Mouse (Mus musculus) frontal cortex, postnatal 36 days (tissue): ENCODE measurements around the gene Olfm2.

Experiments used
- DNase-seq, 2 experiments: peaks; one replicate each; pipeline ENCODE4 v3.0.0; 2022; ENCODE audit warnings: low spot score in 2 of 2

The Olfm2 gene

DNA sequence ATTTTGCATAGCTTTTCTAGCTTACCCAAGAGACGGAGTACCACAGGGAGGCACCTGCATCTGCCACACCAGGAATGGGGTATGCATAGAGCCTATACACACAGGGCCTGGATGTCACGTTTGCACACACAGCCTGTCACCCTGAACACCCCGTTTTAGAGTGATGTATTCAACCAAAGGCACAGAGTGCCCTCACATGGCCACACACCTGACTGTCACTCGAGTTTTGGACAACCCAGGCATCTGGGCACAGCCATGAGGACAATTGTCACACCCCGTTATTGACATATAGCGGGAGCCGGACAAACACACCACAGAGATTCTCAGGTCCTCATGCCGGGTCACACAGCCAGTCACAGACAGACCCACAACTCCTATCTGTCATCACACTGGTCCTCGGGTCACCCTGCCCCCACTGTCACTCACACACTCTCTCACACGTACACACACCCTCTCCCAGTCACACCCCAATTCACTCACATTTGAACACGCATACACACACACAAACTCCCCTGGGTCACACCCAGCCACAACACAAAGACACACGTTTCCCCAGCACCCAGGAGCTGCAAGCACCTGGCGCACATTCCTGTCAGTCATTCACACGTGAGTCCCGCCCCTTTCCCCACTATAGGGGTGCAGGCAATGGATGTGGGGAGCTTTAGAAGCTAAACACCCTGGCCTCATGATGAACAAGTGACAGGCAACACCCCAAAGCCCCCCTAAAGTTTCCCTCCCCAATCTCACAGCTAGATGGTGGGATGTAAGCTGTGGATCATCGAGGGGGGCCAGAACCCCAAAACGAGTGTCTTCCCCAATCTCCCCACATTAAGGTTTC lies 801 bp downstream of the Olfm2 start:
- no peak for DNase-seq

DNA sequence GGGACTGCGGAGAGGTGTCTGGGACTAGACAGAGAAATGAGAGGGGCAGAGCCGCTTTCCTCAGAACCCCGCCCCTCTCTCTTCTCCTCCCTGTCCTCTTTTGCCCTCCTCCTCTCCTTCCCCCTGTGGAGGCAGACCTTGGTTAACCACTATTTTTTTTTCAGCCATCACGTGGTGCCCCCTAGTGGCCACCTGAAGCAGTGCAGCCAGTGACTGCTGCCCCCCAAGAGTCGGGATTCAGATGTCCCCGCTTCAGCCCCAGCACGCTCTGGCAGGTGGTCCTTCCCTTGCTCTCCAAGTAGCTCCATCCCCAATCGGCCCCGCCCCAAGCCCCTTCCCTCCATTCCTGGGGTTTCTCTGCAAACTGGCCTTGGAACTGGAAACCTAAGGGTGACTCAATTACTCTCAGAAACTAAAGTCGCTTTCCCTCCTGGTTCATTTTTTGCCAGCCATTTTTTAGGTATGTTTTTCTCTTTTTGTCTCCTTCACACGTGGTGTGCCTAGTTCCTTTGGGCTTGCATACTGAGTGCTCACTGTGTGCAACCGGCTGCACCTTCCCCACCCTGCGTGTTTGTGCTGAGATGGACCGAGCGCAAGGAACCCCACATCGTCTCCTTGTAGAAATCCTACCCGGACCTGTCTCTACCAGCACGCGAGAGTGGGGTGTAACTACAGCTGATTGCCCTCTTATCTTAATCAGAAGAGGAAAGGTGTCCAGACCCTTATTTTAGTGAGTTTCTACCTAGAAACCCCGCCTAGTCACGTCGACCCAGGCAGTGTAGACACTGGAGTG lies 2.0 kb downstream of the Olfm2 start:
- DNase-seq = peak in 1 of 2 experiments; percentile 52

DNA sequence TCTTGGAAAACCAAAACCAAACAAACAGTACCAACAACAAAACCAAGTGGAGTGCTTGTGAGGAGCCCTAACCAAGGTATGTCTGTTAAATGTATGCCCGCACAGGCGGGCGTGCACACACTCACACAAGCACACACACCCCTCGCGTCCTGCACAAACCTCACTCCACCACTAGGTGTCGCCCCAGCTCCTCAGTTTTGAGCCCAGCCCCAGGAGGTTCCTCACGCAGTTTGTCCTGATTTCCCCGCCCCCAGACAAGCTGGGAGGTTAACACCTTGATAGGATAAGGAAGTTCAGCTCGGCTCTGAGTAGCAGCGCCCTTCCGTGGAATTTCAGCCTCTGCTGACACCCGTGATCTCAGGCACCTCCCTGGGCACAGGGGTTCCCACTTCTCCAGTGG lies 5.7 kb downstream of the Olfm2 start:
- DNase-seq = peak; percentile 81 to 87

DNA sequence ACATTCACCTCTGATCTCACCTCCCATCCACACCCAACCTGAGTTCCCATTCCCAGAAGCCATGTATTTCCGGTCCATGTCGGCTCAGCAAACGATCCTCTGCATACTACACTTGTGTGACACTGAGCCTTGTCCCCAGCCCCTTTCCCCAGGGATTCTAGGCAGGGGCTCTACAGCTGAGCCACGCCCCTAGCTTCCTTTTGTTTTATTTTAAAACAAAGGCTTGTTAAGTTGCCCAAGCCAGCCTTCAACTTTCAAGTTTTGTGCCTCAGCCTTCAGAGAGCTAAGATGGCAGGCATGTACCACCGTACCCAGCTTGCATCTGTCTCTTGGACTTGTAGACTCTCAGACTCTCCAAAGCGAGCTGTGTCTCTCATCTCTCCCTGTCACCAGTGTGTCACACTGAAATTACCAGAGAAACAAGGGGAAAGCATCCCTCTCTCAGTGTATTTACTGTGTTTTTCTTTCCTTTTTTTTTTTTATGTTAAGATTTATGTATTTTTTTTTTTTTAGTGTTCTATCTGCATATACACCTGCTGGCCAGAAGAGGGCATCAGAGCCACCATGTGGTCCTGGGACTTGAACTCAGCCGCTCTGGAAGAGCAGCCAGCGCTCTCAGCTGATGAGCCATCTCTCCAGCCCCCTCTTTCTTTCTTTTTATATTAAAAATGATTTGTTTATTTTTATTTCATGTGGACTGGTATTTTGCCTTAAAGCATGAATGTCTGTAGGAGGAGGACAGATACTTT lies 7.7 kb downstream of the Olfm2 start:
- DNase-seq = no peak

DNA sequence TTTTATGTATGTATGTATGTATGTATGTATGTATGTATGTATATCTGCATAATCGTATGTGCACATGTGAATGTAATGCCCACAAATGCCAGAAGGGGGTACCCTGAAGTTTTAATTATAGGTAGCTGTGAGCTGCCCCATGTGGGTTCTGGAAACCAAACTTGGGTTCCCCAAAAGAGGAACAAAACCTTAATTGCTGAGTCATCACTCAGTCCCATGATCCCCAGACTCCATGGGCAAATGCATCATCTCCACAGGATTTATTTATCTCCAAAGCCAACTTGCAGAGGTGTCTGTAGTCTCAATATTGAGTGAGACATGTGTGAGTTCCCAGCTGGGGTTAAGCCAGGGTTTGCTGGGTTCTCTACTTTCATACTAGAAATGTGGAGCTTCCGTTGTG lies 8.9 kb downstream of the Olfm2 start:
- DNase-seq = no peak

DNA sequence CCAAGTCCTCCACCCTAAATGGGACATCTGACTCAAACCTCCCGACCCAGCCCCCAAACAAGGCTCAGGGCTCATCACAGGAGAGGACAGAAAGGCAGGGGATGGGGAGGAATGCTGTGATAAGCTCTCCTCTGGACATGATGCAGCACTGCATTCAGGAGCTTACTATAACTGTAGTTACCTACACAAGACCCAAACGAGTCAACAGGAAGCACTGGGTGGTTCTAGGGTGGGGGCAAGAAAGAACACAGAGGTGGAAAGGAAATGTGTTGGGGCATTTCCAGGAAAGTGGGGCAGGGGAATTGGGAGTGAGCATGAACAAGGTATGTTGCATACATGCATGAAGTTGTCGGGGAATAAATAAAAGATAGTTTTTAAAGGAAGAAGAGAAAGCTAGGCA lies 11.5 kb downstream of the Olfm2 start:
- no peak for DNase-seq

DNA sequence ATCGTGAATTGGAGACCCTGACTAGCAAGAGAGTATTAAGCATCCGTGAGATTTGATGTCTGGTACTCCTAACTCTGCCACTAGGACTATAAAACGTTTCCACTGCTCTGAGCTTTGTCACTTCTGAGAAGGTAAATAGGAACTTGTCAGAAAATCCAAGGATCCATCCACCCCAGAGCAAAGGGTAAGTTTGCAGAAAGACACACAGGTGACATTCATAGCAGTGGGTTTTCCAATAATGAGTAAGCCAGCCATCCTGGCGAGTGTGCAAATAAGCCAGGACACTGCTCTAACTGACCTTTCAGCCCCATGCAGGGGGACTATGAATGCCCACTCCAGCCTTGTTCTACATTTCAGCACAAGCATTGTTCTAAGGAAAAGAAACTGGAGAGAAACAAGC lies 14.4 kb downstream of the Olfm2 start:
- DNase-seq = no peak

DNA sequence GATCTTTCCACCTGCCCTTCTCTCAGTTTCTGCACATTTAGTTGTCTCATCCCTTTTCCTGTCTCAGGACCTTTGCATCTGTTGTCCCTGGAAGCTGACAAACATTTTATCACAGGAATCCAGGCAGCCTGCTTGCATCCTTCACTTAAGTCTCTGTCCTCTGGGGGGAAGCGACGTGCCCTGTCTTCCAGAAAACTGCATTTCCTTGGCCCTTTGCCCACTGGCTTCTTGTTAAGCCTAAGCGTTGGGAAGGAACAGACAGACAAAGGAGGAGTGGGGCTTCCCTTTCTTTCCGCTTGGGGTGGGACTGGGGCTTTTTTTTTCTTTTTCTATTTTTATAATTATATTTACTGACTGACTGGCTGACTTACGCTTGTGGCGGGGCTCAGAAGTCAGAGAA lies 16.7 kb downstream of the Olfm2 start:
- no peak for DNase-seq

DNA sequence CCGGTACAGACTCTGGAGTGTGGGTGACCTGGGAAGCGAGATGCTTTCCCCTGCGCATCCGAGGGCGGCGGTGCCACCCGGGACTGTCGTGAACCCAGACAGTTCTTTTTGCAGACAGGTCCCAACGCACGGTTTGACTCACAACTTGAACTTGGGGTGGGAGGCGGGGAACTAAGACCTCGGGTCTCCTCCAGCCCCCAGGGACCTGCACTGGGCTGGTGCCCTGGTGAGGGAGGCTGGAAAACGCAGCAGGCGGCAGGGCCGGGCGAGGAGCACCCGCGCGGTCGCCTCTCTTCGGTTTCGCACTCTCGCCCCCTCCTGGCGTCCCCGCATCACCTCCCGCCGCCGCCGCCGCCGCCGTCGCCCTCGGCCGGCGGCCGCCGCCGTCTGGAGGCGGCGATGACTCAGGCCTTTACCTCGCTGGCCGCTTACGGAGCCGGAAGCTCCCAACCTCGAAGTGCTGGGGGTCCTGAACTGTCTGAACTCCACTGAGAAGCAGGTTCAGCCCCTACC lies 18.5 kb downstream of the Olfm2 start:
- DNase-seq = peak in 1 of 2 experiments; percentile 51

DNA sequence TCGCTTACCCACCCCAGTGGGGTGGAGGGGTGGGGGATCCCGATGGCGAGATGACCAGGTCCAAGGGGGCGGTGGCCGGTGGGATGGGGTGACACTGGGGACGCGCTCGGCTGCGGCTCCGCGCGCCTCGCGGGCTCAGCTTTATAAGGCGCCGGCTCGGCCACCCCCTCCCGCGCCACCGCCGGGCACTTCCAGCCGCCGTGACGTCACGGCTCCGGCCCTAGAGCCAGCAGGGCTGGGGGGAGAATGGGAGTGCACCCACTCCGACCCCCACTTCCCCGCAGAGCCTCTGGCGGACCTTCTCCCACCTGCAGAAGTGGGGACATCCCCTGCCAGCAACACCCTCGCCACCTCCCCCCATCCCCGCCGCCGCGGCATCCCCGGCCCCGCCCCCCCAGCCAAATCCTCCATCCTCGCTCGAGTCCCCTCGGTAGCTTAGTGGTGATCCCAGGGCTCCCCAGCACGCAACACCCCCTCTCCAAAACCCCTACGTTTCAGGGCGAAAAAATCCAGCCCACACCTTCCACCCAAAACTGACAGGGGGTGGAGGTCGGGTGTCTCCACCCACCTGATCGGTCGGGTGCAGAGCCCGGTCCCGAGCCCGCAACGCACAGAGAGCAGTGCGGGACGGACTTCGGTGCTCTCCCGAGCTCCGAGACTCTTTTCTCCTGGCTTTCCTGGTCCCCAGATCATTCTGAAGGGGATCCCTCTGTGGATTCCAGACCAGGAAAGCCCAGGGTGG lies 19.1 kb downstream of the Olfm2 start:
- DNase-seq = peak in 1 of 2 experiments; percentile 52

DNA sequence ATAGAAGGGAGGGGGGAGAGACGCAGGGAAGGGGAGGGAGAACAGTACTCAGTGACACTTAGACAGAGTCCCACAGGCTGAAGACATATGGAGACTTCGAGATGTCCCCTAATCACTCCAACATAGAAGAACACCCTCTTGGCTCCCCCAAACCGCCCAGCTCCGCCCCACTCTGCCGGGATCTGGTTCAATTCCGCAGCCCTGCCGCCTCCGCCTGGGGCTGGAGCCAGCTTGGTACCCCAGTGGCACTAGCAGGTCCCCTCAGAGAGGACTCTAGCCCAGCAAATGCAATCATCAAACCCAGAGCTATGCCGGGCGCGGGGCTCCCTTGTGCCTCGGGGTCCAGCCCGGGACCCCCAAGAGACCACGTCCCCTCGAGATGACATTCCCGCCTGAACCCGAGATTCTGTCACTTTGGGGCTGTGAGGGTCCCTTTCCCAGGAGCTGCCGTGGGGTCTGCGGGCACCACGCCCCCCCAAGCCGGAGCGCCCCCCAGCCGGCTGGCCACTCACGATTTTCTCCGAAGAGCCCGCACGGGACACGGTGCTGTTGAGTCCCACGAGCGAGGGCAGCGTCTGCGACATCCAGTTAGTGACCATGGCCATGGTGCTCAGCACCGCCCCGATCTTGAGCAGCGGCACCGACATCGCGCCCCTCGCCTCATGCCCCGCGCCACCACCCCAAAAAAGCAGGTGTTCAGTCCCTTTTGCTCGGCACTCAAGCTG lies 19.9 kb downstream of the Olfm2 start:
- DNase-seq = peak in 1 of 2 experiments; percentile 50

DNA sequence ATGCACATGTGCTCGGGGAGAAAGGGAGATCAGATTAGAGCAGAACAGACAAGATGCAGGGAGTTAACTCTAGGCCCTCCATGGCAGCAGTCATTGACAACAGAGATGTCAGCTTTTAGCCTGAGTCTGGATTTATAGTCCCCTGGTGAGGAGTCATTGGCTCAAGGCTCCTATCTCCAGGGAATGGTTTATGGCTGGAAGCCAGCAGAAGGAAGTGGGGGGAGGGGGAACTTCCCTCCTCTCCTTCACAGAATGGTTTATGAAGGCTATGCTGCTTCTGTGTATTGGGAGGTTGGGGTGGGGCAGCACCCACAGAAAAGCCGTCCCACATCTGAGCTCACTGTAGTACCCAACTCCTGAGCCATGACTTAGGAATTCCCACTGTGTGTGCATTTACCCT lies 24.6 kb downstream of the Olfm2 start:
- DNase-seq = no peak

DNA sequence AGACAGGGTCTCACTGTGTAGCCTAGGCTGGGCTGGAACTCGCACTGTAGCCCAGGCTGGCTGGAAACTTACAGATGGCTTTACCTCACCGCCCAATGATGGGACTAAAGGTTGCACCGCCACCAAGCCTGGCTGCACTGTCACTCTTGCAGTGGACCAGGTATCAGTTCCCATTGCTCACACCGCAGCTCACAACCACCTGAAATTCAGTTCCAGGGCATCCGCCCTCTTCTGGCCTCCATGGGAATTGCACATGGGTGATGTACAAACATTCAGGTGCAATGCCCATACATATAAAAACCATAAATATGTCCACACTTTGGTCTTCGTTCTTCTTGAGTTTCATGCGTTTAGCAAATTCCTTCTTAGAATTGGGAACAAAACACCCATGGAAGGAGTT lies 30.8 kb downstream of the Olfm2 start:
- DNase-seq = no peak

DNA sequence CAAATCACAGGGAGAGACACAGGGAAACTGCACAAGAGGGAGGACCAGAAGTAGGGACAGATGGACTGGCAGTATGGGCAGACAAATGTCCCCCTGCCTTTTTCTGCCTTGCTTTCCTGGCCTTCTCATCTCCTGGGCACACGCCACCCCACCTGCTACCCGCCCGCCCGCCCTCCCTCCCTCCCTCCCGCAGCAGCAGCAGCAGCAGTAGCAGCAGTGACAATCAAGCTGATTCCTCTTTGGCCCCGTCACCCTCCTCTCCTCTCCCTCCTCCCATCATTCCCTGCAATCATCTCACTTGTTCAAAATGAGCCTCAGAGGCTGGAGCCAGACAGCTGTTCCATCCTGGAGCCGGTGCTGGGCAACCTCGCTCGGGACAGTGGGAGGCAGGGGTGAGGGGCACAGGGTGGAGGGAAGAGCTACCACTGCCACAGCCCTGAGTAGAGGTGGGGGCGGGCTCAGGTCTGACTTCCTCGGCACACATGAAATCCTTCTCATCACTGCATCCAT lies 32.6 kb downstream of the Olfm2 start:
- no peak for DNase-seq

DNA sequence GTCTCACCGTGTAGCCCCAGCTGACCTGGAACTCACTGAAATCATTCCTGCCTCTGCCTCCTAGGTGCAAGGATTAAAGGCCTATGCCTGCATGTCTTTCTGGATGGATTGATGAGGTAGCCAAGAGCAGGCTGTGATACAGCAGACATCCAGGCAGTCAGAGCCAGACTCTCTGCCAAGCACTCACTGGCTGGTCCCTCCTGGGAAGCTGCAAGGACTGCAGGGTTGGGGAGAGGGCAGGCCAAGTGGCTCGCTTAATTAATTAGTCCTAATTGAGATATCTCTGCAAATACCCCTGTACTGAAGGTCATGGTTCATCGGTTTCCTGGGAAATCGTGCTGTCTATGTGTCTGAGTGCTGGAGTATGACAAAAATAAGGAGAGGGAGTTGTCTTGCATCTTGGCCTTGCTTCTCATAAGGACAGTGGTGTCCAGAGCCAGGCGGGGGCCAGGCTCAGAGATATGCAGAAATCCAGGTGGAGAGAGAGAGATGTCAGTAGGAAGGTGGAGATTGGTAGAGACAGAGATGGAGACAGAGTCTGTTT lies 33.1 kb downstream of the Olfm2 start:
- DNase-seq = no peak

DNA sequence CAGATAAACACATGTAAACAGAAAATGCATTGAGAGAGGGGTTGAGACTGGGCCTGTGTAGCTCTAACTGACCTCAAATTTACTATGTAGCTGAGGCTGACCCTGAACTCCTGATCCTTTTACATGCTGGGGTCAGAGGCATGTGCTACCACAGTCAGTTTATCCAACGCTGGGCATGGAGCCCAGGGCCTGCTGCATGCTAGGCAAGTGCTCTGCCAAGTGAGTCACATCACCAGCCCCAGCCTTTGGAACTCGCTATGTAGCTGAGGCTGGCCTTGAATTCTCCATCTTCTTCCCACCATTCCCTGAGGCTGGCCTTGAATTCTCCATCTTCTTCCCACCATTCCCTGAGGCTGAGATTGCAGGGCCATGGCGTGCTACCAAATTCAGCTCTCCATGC lies 35.7 kb downstream of the Olfm2 start:
- DNase-seq = no peak

DNA sequence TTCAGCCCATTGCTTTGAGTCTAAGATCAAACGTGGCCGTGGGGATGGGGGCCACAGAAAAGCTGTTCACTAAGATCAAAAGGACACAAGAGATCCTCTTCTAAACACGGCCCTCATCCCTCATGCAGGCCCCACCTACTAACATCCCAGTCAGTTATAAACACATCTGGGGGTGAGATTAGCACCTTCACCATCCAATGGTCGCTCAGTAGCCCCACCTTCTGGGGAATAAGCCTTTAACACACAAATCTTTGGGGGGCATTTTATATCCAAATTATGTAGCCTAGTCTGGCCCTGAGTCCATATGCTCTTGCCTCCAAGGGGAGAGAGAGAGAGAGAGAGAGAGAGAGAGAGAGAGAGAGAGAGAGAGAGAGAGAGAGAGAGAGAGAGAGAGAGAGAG lies 40.2 kb downstream of the Olfm2 start:
- no peak for DNase-seq

DNA sequence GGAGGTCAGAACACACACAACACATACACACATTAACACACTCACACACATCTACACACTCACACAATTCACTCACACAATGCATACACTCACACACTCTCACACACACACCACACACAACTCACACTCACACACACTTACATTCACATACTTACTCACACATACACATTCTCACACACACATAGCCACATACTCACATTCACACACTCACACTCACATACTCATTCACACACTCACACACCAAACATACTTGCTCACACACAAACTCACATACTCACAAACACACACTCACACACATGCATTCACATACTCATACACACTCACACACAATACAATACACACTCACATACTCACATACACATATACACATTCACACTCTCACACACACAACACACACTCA lies 40.7 kb downstream of the Olfm2 start:
- DNase-seq = no peak

DNA sequence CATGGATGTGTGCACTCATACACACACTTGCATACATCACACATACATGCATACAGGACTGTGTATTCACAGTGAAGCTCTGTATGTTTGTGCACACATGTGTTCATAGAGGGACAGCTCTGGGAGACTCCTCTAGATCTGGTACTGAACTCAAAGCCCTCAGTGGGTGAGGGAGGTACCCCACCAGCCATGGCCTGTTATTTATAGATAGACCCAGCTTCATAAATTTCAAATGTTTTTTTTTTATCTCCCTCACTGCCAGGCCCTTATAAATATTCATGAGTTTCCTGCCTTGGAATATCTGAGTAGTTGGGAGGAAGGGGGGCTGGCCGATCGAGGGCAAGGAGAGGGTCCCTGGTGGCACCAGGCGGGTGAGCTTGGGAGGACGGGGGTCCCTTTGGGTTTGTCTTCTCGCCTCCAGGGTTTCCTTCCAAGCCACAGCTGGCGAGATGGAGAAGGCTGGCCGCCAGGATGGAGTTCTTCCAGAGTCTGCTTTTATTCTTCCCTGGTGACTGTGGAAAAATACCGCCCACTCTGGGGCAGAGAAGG lies 42.2 kb downstream of the Olfm2 start:
- DNase-seq = peak; percentile 60 to 73

DNA sequence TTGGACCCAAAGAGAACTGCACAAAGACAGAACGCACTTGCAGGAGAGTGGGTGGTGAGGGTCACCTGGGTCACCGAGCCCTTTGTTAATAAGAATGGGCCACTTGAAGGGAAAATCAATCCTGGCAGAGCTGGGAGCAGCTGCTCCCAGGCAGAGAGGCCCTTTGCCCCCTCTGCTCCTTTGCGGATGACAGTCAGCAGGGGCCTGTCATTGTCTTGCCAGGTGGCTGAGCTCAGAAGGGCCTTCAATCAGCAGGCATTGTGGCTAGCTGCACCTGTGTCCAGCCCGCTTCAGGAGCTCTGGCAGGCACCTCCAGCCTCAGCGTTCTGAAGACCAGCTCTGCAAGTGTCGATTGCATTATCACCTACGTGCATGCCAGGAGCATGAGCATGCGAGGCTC lies 48.7 kb downstream of the Olfm2 start:
- DNase-seq = no peak
